ENCODE assay signal across 8 mouse cellular contexts in the genomic region with DNA sequence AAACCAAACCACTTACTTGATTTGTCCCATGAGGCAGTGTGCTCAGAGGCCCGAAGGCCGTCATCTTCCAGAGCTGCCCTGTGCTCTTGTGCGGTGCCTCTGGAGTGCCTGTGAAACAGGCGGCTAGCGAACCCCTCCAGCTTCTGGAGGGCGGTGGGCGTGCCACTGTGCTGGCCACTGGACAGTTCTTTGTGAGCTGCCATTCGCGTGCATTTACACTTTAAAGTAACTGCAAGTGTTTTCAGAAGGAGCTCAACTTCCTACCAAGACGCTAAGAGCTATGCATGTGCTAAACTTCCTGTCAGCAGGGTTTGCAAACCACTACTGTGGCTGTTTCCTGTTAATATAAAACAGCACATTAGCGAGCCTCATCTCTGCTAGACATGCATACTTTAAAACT. TPM values are rescaled to one million over a fixed set of nuclear protein-coding genes. Genes with fewer than 3 reads are reported as not detected.
DNase-seq lines count a peak whose midpoint lies in the region; ATAC-seq and TF ChIP-seq lines count a peak whose summit lies in the region.

No protein-coding gene starts in this region.

- peaks cover 23% of the 10 kb centered on the region for H3K4me1 ChIP-seq in forebrain, embryonic 13.5 days
- H3K4me1 ChIP-seq in hindbrain, embryonic 16.5 days (ENCODE audit: control insufficient read depth, insufficient read depth, low read depth, low read length), result peaks cover 9% of the 10 kb centered on the region
- H3K4me1 ChIP-seq in liver, embryonic 14.5 days (replicated peaks; ENCODE audit: control insufficient read depth in 2 of 2, insufficient read depth in 2 of 2, low read length in 1 of 2), result peaks cover 5 to 11% of the 10 kb centered on the region in 2 experiments; a peak in 3 of 4 replicates
- H3K4me1 ChIP-seq in neural tube, embryonic 13.5 days (replicated peaks), result peaks cover 27% of the 10 kb centered on the region

- no peak overlapping the region for H3K4me3 ChIP-seq in forebrain, embryonic 13.5 days
- no peak overlapping the region for H3K4me3 ChIP-seq in hindbrain, embryonic 16.5 days (ENCODE audit: low read length)
- no peak overlapping the region for H3K4me3 ChIP-seq in liver, embryonic 14.5 days (ENCODE audit: insufficient read depth in 1 of 2, low read depth in 2 of 2, low read length in 2 of 2)
- no peak overlapping the region for H3K4me3 ChIP-seq in neural tube, embryonic 13.5 days

- H3K27me3 ChIP-seq in forebrain, embryonic 13.5 days, result no peaks in the 10 kb centered on the region
- no peaks in the 10 kb centered on the region for H3K27me3 ChIP-seq in hindbrain, embryonic 16.5 days (replicated peaks; ENCODE audit: control insufficient read depth, insufficient read depth, low read length)
- H3K27me3 ChIP-seq in liver, embryonic 14.5 days (ENCODE audit: control insufficient read depth, insufficient read depth, low read length), result no peaks in the 10 kb centered on the region
- H3K27me3 ChIP-seq in neural tube, embryonic 13.5 days, result no peaks in the 10 kb centered on the region

- no peaks in the 10 kb centered on the region for H3K36me3 ChIP-seq in forebrain, embryonic 13.5 days (ENCODE audit: poor library complexity, severe bottlenecking)
- H3K36me3 ChIP-seq in hindbrain, embryonic 16.5 days (ENCODE audit: control insufficient read depth, insufficient read depth, low read length), result no peaks in the 10 kb centered on the region
- H3K36me3 ChIP-seq in liver, embryonic 14.5 days (replicated peaks; ENCODE audit: control insufficient read depth, insufficient read depth, low read depth), result no peaks in the 10 kb centered on the region
- H3K36me3 ChIP-seq in neural tube, embryonic 13.5 days, result no peaks in the 10 kb centered on the region

- peak overlapping the region; percentile 31 for H3K4me2 ChIP-seq in forebrain, embryonic 13.5 days
- peak overlapping the region; percentile 33 for H3K4me2 ChIP-seq in hindbrain, embryonic 16.5 days (ENCODE audit: low read length)
- peak overlapping the region; percentile 26 for H3K4me2 ChIP-seq in liver, embryonic 14.5 days (ENCODE audit: low read depth)
- H3K4me2 ChIP-seq in neural tube, embryonic 13.5 days, result peak overlapping the region; percentile 34

- no peaks in the 10 kb centered on the region for H3K9me3 ChIP-seq in forebrain, embryonic 13.5 days (replicated peaks)
- no peaks in the 10 kb centered on the region for H3K9me3 ChIP-seq in hindbrain, embryonic 16.5 days (ENCODE audit: control insufficient read depth, low read length)
- H3K9me3 ChIP-seq in liver, embryonic 14.5 days (ENCODE audit: control insufficient read depth, low read length), result no peaks in the 10 kb centered on the region
- no peaks in the 10 kb centered on the region for H3K9me3 ChIP-seq in neural tube, embryonic 13.5 days

- 18% methylated on average over 11 of the region's 11 CpGs for WGBS in forebrain, embryonic 13.5 days
- WGBS in hindbrain, embryonic 16.5 days, result 16% methylated on average over 11 of the region's 11 CpGs
- 9% methylated on average over 11 of the region's 11 CpGs for WGBS in liver, embryonic 14.5 days (ENCODE audit: insufficient replicate concordance)
- 20% methylated on average over 11 of the region's 11 CpGs for WGBS in neural tube, embryonic 13.5 days

- no peak overlapping the region for H3K27ac ChIP-seq in forebrain, embryonic 13.5 days
- H3K27ac ChIP-seq in hindbrain, embryonic 16.5 days (ENCODE audit: low read depth, low read length), result no peak overlapping the region
- H3K27ac ChIP-seq in liver, embryonic 14.5 days, result no peak overlapping the region
- H3K27ac ChIP-seq in neural tube, embryonic 13.5 days (replicated peaks), result no peak overlapping the region

- no peak for TF ChIP-seq EP300 in liver, embryonic 14.5 days (IDR thresholded peaks at IDR 0.05; ENCODE audit: low read depth)

- TF ChIP-seq CTCF in liver, embryonic 14.5 days (IDR thresholded peaks at IDR 0.05; ENCODE audit: low read depth), result no peak

- H3K9ac ChIP-seq in forebrain, embryonic 13.5 days, result no peak overlapping the region
- H3K9ac ChIP-seq in hindbrain, embryonic 16.5 days (ENCODE audit: low read depth, low read length), result no peak overlapping the region
- H3K9ac ChIP-seq in liver, embryonic 14.5 days (replicated peaks), result no peak overlapping the region
- no peak overlapping the region for H3K9ac ChIP-seq in neural tube, embryonic 13.5 days

- DNase-seq in ovary, postnatal 36 days (ENCODE audit: low spot score), result peak; percentile 21
- no peak for DNase-seq in ovary, postnatal 10 days (ENCODE audit: low spot score)
- DNase-seq in liver, embryonic 14.5 days (ENCODE audit: low read depth in 3 of 3, low spot score in 3 of 3), result no peak
- no peak for DNase-seq in adipocyte (ENCODE audit: low spot score)
- DNase-seq in cerebellum, postnatal 25 days, result no peak

- no peak for ATAC-seq in forebrain, embryonic 13.5 days
- no peak for ATAC-seq in hindbrain, embryonic 16.5 days
- ATAC-seq in liver, embryonic 14.5 days (ENCODE audit: insufficient read depth), result no peak
- no peak for ATAC-seq in neural tube, embryonic 13.5 days (ENCODE audit: low read depth)

RNA-seq across cellular contexts. Expression of a gene that starts 31.7 kb away (rescaled TPM):
- polyA plus RNA-seq in forebrain, embryonic 13.5 days (2015; fragmentation: Nextera tagmentation; extraction: Ambion mirVana), result 92.7 and 104 TPM in 2 replicates
- polyA plus RNA-seq in hindbrain, embryonic 16.5 days (2015; fragmentation: Nextera tagmentation; extraction: Ambion mirVana), result 199 and 204 TPM in 2 replicates
- 4.8 and 6.1 TPM in 2 replicates for polyA plus RNA-seq in liver, embryonic 14.5 days (2012; rRNA removed)
- 10.9 and 12.5 TPM in 2 replicates for polyA plus RNA-seq in liver, embryonic 14.5 days (2014; fragmentation: Nextera tagmentation; extraction: Ambion mirVana)
- 133 and 140 TPM in 2 replicates for polyA plus RNA-seq in neural tube, embryonic 13.5 days (2015; fragmentation: Nextera tagmentation; extraction: Ambion mirVana)
